Mouse (Mus musculus) intestine, postnatal 0 days (tissue): ENCODE results near the gene Gsg1l. TPM values are rescaled to one million over a fixed set of nuclear protein-coding genes. Genes with fewer than 3 reads are reported as not detected.

Source experiments
- ATAC-seq: fragments of 200-750 bp; cut with Nextera tagmentation; 2 replicates; pipeline ENCODE4 v1.8.0; 2017; ENCODE audit warnings: mild to moderate bottlenecking, moderate TSS enrichment, moderate library complexity
- H3K27ac ChIP-seq: fragments of 300-500 bp; sonication (generic); 2 replicates; pipeline ENCODE4 v1.5.1; 2014; ENCODE audit warnings: mild to moderate bottlenecking, low read depth, low read length, moderate library complexity
- H3K27me3 ChIP-seq: fragments of 300-500 bp; sonication (generic); replicated peaks from 2 replicates; pipeline ENCODE4 v1.6.1; 2014; ENCODE audit warnings: low read length, mixed read lengths; ENCODE audit not compliant: control insufficient read depth, insufficient read depth
- H3K36me3 ChIP-seq: fragments of 300-500 bp; sonication (generic); 2 replicates; pipeline ENCODE4 v1.6.1; 2014; ENCODE audit warnings: mild to moderate bottlenecking, moderate library complexity; ENCODE audit not compliant: control insufficient read depth, insufficient read depth
- H3K4me1 ChIP-seq: fragments of 300-500 bp; sonication (generic); replicated peaks from 2 replicates; pipeline ENCODE4 v1.6.1; 2014; ENCODE audit warnings: antibody characterized with exemption, low read length, mixed read lengths; ENCODE audit not compliant: control insufficient read depth, insufficient read depth
- H3K4me2 ChIP-seq: fragments of 300-500 bp; sonication (generic); replicated peaks from 2 replicates; pipeline ENCODE4 v1.6.1; 2014; ENCODE audit warnings: low read depth, mild to moderate bottlenecking, moderate library complexity
- H3K4me3 ChIP-seq: fragments of 300-500 bp; sonication (generic); 2 replicates; pipeline ENCODE4 v1.5.1; 2014; ENCODE audit warnings: low read depth, low read length
- H3K9ac ChIP-seq: fragments of 300-500 bp; sonication (generic); 2 replicates; pipeline ENCODE4 v1.6.1; 2014; ENCODE audit warnings: mild to moderate bottlenecking, low read depth, low read length
- H3K9me3 ChIP-seq: fragments of 300-500 bp; sonication (generic); 2 replicates; pipeline ENCODE4 v1.6.1; 2016; ENCODE audit warnings: mixed run types; ENCODE audit not compliant: control insufficient read depth
- CTCF ChIP-seq: sonication (generic); IDR thresholded peaks from 2 replicates; pipeline ENCODE4 v1.5.1; 2016; ENCODE audit warnings: low read depth, mild to moderate bottlenecking, control low read depth, antibody characterized with exemption, moderate library complexity
- WGBS: fragments of 180-500 bp; shearing (Covaris S2); extraction: QIAGEN DNeasy Blood & Tissue Kit; methylation state at CpG from one replicate; pipeline ENCODE4 v1.1.7; 2014; 5-methylcytosine and 5-hydroxymethylcytosine counted together
- polyA plus RNA-seq: library from polyadenylated mRNA; unstranded; fragments of >200 nt; fragmentation: Nextera tagmentation; extraction: Ambion mirVana; gene quantifications from 2 replicates; pipeline ENCODE4 v1.2.1, GENCODE M21; 2015

The Gsg1l gene
- polyA plus RNA-seq, 1 experiment from 2014 or later = 0.52 TPM

DNA sequence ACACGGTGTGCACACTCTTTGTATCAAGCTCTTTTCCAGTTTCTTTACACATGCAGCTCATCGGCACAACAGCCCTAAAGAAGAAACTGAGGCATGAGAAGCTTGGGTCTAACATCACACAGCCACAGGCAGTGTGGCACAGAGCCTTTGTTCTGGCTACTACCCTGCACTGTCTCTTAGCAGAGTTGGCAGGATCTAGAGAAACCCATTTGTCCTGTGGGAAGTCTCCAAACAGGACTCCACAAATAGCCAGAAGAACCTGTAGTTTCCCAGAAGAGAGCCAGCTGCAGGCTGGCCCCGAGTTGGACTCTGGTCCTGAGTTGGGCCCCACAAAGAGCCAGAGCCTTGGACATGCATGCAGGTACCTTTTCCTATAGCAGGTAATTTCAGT, 49.9 kb downstream of the Gsg1l start:
- ATAC-seq = no peak
- H3K4me2 ChIP-seq = no peak overlapping the region

DNA sequence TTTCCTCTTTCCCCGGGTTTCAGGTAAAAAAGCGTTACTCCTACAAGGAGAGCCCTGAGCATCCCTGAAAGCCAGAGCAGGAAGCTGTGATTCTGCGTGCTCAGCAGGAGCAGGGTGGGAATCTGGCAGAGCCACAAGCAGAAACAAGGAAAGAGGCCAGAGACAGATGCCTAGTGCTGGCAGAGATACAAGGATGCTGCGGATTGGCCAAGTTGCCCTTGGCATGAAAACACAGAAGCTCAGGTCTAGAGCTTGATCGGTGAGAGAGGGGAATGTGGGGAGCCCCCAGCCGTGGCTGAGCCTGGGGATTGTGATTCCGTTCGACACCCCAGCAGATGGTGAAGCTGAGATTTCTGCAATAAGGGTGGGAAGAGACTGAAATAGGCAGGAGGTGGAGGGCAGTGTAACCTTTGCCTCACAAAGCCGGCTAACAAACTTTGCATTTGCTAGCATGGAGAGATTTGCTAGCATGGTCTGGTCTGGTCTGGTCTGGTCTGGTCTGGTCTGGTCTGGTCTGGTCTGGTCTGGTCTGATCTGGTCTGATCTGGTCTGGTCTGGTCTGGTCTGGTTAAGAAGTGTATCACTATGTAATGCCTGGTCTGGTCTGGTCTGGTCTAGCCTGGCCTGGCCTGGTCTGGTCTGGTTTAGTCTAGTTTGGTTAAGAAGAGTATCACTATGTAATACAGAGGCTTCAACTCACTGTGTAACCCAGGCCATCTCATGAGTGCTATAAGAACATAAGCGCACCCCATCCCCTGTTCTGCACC, 50.4 kb downstream of the Gsg1l start:
- no peak for ATAC-seq
- H3K27me3 ChIP-seq = no peaks in the 10 kb centered on the region

More for the DNA sequence above, 49.9 kb downstream of the Gsg1l start:
- TF ChIP-seq CTCF = no peak
- Histone ChIP-seq H3K27ac (no peak overlapping the region), H3K36me3 (no peaks in the 10 kb centered on the region), H3K4me1 (no peaks in the 10 kb centered on the region), H3K9ac (no peak overlapping the region), H3K27me3 (no peaks in the 10 kb centered on the region), H3K4me3 (no peak overlapping the region), H3K9me3 (no peaks in the 10 kb centered on the region)
- WGBS = 83% methylated on average over 3 of the region's 3 CpGs

DNA sequence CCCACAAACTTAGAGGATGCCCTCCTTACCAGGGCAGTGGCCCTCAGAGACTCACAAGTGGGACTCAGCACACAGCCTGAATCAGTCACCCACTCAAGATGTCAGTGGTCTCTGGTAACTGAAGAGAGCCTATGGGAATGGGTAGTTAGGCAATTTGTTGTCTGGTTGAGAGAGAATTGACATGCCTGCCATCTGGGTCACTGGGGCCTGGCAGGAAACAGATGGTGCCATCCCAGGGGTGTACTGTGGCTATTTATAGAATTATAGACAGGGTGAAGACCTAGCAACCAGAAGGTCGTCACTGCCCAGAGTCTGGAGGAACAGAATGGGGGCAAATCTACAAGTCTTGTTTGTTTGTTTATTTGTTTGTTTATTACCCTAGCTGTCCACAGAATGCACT, 54.8 kb downstream of the Gsg1l start:
- TF ChIP-seq CTCF = no peak

More for the DNA sequence above, 50.4 kb downstream of the Gsg1l start:
- 73% methylated on average over 10 of the region's 10 CpGs for WGBS
- H3K4me1 ChIP-seq = no peaks in the 10 kb centered on the region
- TF ChIP-seq CTCF = no peak
- H3K27ac ChIP-seq = no peak overlapping the region
- H3K36me3 ChIP-seq = no peaks in the 10 kb centered on the region
- H3K9me3 ChIP-seq = no peaks in the 10 kb centered on the region
- H3K4me2 ChIP-seq = no peak overlapping the region
- no peak overlapping the region for H3K4me3 ChIP-seq
- H3K9ac ChIP-seq = no peak overlapping the region

DNA sequence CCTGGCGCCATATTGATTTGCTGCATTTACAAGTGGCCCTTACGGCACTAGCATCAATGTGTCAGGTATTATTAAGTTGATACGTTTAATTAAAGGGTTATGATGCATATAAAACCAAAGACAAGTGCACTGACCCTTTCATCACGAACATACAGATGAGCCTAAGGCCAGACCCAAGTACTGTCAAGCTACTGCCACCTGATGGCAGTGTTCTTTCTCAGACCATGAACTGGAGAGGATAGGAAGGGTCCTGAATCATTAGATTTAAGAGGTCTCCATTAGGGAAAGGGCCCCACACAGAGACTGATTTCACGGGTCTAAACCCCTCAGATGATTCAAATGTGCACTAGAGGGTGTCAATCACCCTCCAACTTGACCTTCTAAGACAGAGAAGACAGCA, 55.6 kb downstream of the Gsg1l start:
- TF ChIP-seq CTCF = peak; percentile 60
- Histone ChIP-seq H3K27ac (no peak overlapping the region), H3K9ac (no peak overlapping the region), H3K27me3 (no peaks in the 10 kb centered on the region), H3K9me3 (no peaks in the 10 kb centered on the region), H3K4me2 (no peak overlapping the region), H3K36me3 (no peaks in the 10 kb centered on the region), H3K4me1 (no peaks in the 10 kb centered on the region), H3K4me3 (no peak overlapping the region)
- 65% methylated on average over 5 of the region's 5 CpGs for WGBS
- ATAC-seq = no peak

More for the DNA sequence above, 54.8 kb downstream of the Gsg1l start:
- Histone ChIP-seq H3K36me3 (no peaks in the 10 kb centered on the region), H3K4me2 (no peak overlapping the region), H3K9me3 (no peaks in the 10 kb centered on the region), H3K4me3 (no peak overlapping the region), H3K27ac (no peak overlapping the region), H3K9ac (no peak overlapping the region), H3K4me1 (no peaks in the 10 kb centered on the region), H3K27me3 (no peaks in the 10 kb centered on the region)
- 63% methylated on average over 1 of the region's 1 CpGs for WGBS
- no peak for ATAC-seq

DNA sequence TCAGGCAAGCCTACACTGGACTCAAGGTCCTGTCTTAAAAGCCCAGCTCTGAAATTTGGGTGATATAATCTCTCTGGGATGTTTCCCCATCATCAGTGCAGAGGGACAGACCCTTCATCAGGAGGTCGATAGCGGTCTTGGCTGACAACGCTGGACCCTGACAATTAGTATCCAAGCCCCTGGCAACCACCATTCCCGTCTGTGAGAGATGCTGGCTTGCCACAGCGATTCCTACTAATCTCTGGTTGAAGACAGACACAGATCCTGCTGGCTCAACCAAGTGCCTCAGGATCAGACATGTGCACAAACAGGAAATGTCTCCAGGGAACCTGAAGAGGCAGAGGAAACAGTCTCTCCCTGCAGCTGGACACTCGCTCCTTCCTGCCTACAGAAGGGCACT, 62.2 kb downstream of the Gsg1l start:
- Histone ChIP-seq H3K4me1 (0 out of 2 replicates have a peak, but pooled peaks cover 4% of the 10 kb centered on the region), H3K9me3 (no peaks in the 10 kb centered on the region)
- no peak for TF ChIP-seq CTCF

DNA sequence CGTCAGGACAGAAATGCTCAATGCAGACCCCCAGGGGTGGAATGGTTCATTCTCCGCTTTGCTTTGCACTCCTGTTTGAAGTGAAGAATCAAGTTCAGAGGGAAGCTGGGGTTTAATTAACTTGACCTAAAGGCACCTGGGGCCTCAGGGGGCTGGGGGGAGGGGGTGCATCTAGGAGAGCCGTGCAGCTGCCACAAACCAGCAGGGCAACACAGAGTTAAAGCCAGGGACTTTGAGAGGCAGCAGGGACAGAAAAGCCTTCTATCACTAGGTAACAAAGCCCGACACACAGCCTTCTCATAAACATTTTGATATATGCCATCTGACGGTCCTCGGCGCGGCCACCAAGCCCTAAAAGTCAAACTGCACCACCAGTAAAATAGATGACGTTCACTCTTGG, 62.9 kb downstream of the Gsg1l start:
- no peak for TF ChIP-seq CTCF
- no peak for ATAC-seq
- Histone ChIP-seq H3K9ac (no peak overlapping the region), H3K4me1 (0 out of 2 replicates have a peak, but pooled peaks cover 4% of the 10 kb centered on the region), H3K27me3 (no peaks in the 10 kb centered on the region), H3K4me3 (no peak overlapping the region), H3K27ac (no peak overlapping the region), H3K9me3 (no peaks in the 10 kb centered on the region), H3K36me3 (no peaks in the 10 kb centered on the region), H3K4me2 (no peak overlapping the region)
- WGBS = 43% methylated on average over 9 of the region's 9 CpGs

More for the DNA sequence above, 62.2 kb downstream of the Gsg1l start:
- H3K27ac ChIP-seq = no peak overlapping the region
- H3K9ac ChIP-seq = no peak overlapping the region
- no peaks in the 10 kb centered on the region for H3K27me3 ChIP-seq
- no peak overlapping the region for H3K4me2 ChIP-seq
- 58% methylated on average over 6 of the region's 6 CpGs for WGBS
- H3K4me3 ChIP-seq = no peak overlapping the region
- no peak for ATAC-seq
- no peaks in the 10 kb centered on the region for H3K36me3 ChIP-seq
